Mouse (Mus musculus): ENCODE data around the gene Polg.

Gene Polg

DNA sequence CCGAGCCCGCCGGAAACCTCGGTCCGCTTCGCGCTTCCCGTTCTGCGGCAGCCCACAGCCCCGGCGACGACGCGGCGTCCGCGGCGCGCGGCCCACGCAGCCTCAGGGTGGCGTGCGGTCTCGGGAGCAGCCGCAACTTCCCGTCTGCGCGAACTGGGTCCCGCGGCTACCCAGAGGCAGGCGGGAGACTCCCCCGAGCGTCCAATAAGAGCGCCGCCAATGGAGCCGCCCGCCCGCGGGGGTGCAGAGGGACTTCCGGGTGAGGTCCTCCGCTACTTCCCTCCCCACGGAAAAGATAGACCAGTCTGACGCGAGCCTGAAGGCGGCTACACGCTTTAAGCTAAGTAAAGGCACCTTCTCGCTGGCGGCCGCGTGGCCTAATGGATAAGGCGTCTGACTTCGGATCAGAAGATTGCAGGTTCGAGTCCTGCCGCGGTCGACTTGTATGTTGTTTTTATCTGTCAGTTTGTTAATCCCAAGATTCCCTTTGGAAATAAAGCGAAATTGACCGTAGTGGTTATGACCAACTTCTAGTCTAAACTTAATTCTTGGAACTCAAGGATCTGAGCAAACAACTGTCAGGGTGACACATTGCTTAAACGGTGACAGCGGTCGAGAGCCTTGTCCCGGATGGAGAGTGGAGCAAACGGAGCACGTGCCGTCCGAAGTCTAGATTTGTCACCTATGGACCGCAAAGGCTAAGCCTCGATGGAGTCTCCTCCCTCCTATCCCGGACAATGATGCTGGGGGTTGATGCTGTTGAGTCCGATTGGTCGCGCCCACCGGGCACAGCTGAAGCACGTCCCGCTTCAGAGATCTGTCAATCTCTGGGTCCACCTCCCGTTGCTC lies at the start of gene Polg:
Gene Polg (minus strand): TSS at position 310 of the 849 bp plus-strand sequence.
- peak; percentile 99 for DNase-seq (ENCODE audit: low read depth, low spot score)
- Histone ChIP-seq H3K36me3 (ENCODE audit: control insufficient read depth, insufficient read depth, low read length, poor library complexity, severe bottlenecking) (peaks cover 1% of the 10 kb centered on the region; the same call in 1 of the 2 replicates), H3K27me3 (ENCODE audit: control insufficient read depth, insufficient read depth, low read length, poor library complexity, severe bottlenecking) (no peaks in the 10 kb centered on the region)

DNA sequence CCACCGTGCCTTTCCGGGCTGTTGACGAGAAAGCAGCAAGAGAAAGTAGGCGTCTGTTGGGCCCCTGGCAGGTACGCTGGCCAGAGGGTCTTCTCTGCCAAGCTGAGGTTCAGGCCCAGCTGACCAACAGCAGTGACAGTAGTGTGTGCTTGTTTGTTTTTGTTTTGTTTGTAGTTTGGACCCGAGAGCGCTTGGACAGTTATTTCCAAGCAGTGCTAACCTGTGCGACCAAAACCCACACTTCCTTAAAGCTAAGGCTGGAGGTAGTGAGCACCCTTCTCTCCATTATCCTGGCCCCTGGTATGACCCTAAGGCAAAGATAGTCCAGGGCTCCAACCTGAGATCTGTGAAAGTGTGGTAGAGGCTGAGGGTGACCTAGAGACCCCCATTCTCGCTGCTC lies 49.7 kb upstream of the Polg start:
- Histone ChIP-seq H3K36me3 (ENCODE audit: control insufficient read depth, insufficient read depth, low read length, poor library complexity, severe bottlenecking) (no peaks in the 10 kb centered on the region), H3K27me3 (ENCODE audit: control insufficient read depth, insufficient read depth, low read length, poor library complexity, severe bottlenecking) (no peaks in the 10 kb centered on the region; the same call in 1 of the 2 replicates)
- no peak for DNase-seq (ENCODE audit: low read depth, low spot score)

DNA sequence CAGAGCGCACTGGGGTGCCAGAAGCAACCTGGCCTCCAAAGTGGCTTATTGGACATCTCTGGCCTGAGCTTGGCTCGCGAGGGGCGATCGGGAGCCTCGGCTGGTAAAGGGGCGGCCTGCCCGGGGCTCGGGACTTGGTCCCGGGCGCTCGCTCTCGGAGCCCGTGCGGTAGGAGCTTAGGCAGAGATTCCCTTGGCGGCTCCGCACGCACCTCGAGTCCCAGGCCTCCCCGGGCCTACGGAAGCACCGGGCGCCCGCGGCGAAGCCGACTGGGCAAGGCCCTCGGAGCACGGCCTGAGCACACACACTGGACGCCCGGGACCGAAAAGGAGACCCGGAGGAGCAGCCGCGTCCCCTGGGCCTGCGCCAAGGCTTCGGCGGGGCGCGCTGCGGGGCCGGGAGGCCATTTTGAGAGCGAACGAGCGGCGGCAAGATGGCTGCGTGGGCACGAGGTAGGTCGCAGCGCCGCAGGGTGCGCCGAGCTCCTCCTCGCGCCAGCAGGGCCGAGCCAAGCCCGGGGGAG lies 49.1 kb upstream of the Polg start:
- no peaks in the 10 kb centered on the region; the same call in 1 of the 2 replicates for H3K27me3 ChIP-seq (ENCODE audit: control insufficient read depth, insufficient read depth, low read length, poor library complexity, severe bottlenecking)
- no peak for DNase-seq (ENCODE audit: low read depth, low spot score)
- H3K36me3 ChIP-seq (ENCODE audit: control insufficient read depth, insufficient read depth, low read length, poor library complexity, severe bottlenecking) = no peaks in the 10 kb centered on the region

DNA sequence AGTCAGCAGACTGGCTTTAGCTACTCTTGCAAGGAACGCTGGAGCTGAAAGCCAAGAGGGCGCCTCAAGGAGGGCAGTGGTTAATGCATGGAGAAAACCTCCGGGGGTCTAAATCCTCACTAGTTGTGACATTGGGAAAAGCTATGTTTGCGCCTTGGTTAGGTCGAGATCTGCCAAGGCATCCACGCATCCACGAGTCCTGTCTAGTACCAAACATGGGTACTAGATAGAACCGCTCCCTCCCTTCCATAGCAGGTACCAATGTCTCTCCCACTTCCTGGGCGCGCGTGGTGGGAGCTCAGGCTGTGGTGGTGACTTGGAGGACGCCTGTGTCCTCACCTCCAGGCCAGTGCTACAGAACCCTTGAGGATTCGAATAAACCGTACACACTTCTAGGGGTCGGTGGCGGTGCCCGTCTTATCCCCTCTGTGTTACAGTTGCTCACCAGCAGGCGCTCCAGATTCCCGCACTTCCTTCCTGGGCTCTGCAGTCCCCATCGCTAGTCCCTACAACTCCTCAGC lies 48.3 kb upstream of the Polg start:
- no peaks in the 10 kb centered on the region for H3K36me3 ChIP-seq (ENCODE audit: control insufficient read depth, insufficient read depth, low read length, poor library complexity, severe bottlenecking)
- DNase-seq (ENCODE audit: low read depth, low spot score) = no peak
- no peaks in the 10 kb centered on the region; the same call in none of the 2 replicates for H3K27me3 ChIP-seq (ENCODE audit: control insufficient read depth, insufficient read depth, low read length, poor library complexity, severe bottlenecking)

- no peaks in the 10 kb centered on the region; the same call in none of the 2 replicates for H3K27me3 ChIP-seq (ENCODE audit: control insufficient read depth, insufficient read depth, low read length, poor library complexity, severe bottlenecking)
- no peaks in the 10 kb centered on the region for H3K36me3 ChIP-seq (ENCODE audit: control insufficient read depth, insufficient read depth, low read length, poor library complexity, severe bottlenecking)
- no peak for DNase-seq (ENCODE audit: low read depth, low spot score)
Measured at GRCm38 (mm10) chr7:79513466-79513865, 47.3 kb upstream of the Polg start.

GRCm38 (mm10) chr7:79512496-79512895 lies 46.3 kb upstream of the Polg start:
- DNase-seq (ENCODE audit: low read depth, low spot score) = no peak
- no peaks in the 10 kb centered on the region; the same call in none of the 2 replicates for H3K27me3 ChIP-seq (ENCODE audit: control insufficient read depth, insufficient read depth, low read length, poor library complexity, severe bottlenecking)
- no peaks in the 10 kb centered on the region for H3K36me3 ChIP-seq (ENCODE audit: control insufficient read depth, insufficient read depth, low read length, poor library complexity, severe bottlenecking)

GRCm38 (mm10) chr7:79511656-79512055 lies 45.5 kb upstream of the Polg start:
- H3K27me3 ChIP-seq (ENCODE audit: control insufficient read depth, insufficient read depth, low read length, poor library complexity, severe bottlenecking) = no peaks in the 10 kb centered on the region; the same call in none of the 2 replicates
- no peak for DNase-seq (ENCODE audit: low read depth, low spot score)

DNA sequence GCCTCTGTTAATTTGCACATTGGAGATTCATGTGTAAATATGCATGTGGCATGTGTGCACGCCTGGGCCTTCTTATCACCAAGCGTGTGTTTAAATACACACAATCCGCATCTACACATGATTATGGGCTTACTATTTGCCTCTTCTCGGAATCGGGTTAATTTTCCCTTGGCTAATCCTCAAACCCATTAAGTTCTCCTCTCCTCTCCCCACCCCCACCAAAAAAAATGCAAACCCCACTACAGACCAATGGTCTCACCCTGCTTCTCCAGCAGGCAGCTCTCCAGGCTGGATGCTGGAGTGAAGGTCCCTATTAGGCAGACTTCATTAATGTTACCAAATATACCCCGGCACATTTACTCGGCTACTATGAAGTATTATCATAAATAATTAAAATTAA lies 45.0 kb upstream of the Polg start:
- DNase-seq (ENCODE audit: low read depth, low spot score) = no peak
- H3K36me3 ChIP-seq (ENCODE audit: control insufficient read depth, insufficient read depth, low read length, poor library complexity, severe bottlenecking) = no peaks in the 10 kb centered on the region
- H3K27me3 ChIP-seq (ENCODE audit: control insufficient read depth, insufficient read depth, low read length, poor library complexity, severe bottlenecking) = no peaks in the 10 kb centered on the region; the same call in none of the 2 replicates

More at GRCm38 (mm10) chr7:79511656-79512055, 45.5 kb upstream of the Polg start:
- H3K36me3 ChIP-seq (ENCODE audit: control insufficient read depth, insufficient read depth, low read length, poor library complexity, severe bottlenecking) = no peaks in the 10 kb centered on the region

DNA sequence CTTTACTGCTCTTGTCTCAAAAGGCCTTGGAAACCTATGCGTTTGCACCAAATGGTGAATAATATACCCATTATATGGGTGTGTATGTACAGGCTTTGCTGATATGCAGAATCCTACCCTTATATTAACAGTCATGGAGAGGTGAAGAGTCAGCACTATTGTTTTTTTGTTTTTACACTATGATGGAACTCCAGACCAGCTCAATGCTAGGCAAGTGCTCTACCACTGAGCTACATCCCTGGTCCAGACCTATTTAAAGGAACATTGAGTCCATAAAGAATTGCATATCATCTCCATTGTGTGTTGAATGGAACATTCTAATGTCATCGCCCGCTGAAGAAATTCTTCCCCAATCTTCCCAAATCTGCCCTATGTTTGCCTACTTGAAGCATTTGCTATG lies 44.5 kb upstream of the Polg start:
- Histone ChIP-seq H3K36me3 (ENCODE audit: control insufficient read depth, insufficient read depth, low read length, poor library complexity, severe bottlenecking) (no peaks in the 10 kb centered on the region), H3K27me3 (ENCODE audit: control insufficient read depth, insufficient read depth, low read length, poor library complexity, severe bottlenecking) (no peaks in the 10 kb centered on the region; the same call in none of the 2 replicates)
- no peak for DNase-seq (ENCODE audit: low read depth, low spot score)

- H3K27me3 ChIP-seq (ENCODE audit: control insufficient read depth, insufficient read depth, low read length, poor library complexity, severe bottlenecking) = no peaks in the 10 kb centered on the region; the same call in none of the 2 replicates
Measured at GRCm38 (mm10) chr7:79509710-79510109, 43.5 kb upstream of the Polg start.

GRCm38 (mm10) chr7:79509235-79509607 lies 43.1 kb upstream of the Polg start:
- no peak for DNase-seq (ENCODE audit: low read depth, low spot score)
- no peaks in the 10 kb centered on the region for H3K36me3 ChIP-seq (ENCODE audit: control insufficient read depth, insufficient read depth, low read length, poor library complexity, severe bottlenecking)
- no peaks in the 10 kb centered on the region; the same call in none of the 2 replicates for H3K27me3 ChIP-seq (ENCODE audit: control insufficient read depth, insufficient read depth, low read length, poor library complexity, severe bottlenecking)

More at GRCm38 (mm10) chr7:79509710-79510109, 43.5 kb upstream of the Polg start:
- no peak for DNase-seq (ENCODE audit: low read depth, low spot score)
- H3K36me3 ChIP-seq (ENCODE audit: control insufficient read depth, insufficient read depth, low read length, poor library complexity, severe bottlenecking) = no peaks in the 10 kb centered on the region

- no peak for DNase-seq (ENCODE audit: low read depth, low spot score)
- H3K27me3 ChIP-seq (ENCODE audit: control insufficient read depth, insufficient read depth, low read length, poor library complexity, severe bottlenecking) = no peaks in the 10 kb centered on the region; the same call in none of the 2 replicates
- no peaks in the 10 kb centered on the region for H3K36me3 ChIP-seq (ENCODE audit: control insufficient read depth, insufficient read depth, low read length, poor library complexity, severe bottlenecking)
Measured at GRCm38 (mm10) chr7:79508280-79509234, 42.4 kb upstream of the Polg start.

GRCm38 (mm10) chr7:79507756-79508155 lies 41.6 kb upstream of the Polg start:
- H3K36me3 ChIP-seq (ENCODE audit: control insufficient read depth, insufficient read depth, low read length, poor library complexity, severe bottlenecking) = no peaks in the 10 kb centered on the region
- no peak for DNase-seq (ENCODE audit: low read depth, low spot score)
- H3K27me3 ChIP-seq (ENCODE audit: control insufficient read depth, insufficient read depth, low read length, poor library complexity, severe bottlenecking) = no peaks in the 10 kb centered on the region; the same call in none of the 2 replicates

GRCm38 (mm10) chr7:79507101-79507705 lies 41.0 kb upstream of the Polg start:
- no peaks in the 10 kb centered on the region; the same call in none of the 2 replicates for H3K27me3 ChIP-seq (ENCODE audit: control insufficient read depth, insufficient read depth, low read length, poor library complexity, severe bottlenecking)
- DNase-seq (ENCODE audit: low read depth, low spot score) = no peak
- no peaks in the 10 kb centered on the region for H3K36me3 ChIP-seq (ENCODE audit: control insufficient read depth, insufficient read depth, low read length, poor library complexity, severe bottlenecking)

Data from splenic B cell, adult 2 months (primary cell).